Mouse (Mus musculus) lung, postnatal 0 days (tissue): ENCODE data around the gene Them5.

ENCODE experiments used
- CTCF ChIP-seq: IDR thresholded peaks from 2 replicates; pipeline ENCODE4 v1.5.1; 2016; ENCODE audit warnings: antibody characterized with exemption, mild to moderate bottlenecking
- EP300 ChIP-seq: IDR thresholded peaks from 2 replicates; pipeline ENCODE4 v1.6.1; 2016; ENCODE audit warnings: antibody characterized with exemption, mild to moderate bottlenecking, control low read depth

- TF ChIP-seq CTCF = no peak
- TF ChIP-seq EP300 = no peak
These were observed 45.5 kb downstream of the Them5 start for GRCm38 (mm10) chr3:94387391-94387790.
